Mouse (Mus musculus): ENCODE measurements around the gene Trak1. TPM values are rescaled to one million over a fixed set of nuclear protein-coding genes. Genes with fewer than 3 reads are reported as not detected.
A peak's percentile ranks its signal among the peaks of the same experiment; 100 is the strongest.

Gene Trak1
- polyA plus RNA-seq, 1 experiment from 2014 or later, result 11.6 TPM

DNA sequence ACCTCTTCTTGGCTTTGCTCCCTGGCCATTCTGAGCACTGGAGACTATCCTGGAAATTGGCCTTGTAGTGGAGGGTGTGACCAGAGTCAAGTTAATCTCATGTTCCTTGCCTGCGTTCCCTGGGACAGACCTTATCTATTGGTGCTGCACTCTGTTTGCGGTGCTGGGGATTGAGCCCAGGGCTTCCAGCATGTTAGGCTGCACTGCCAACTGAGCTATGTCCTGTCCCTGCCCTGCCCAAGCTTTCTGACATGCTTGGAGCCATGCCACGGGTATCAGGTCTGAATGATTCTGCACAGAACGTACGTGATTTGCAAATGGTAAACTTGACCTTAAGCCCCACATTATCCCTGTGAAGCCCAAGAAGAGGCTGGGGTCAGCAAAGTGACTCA is 77.6 kb downstream of the Trak1 start:
- Histone ChIP-seq H3K9ac (ENCODE audit: low read depth, low read length) (no peak overlapping the region), H3K27me3 (ENCODE audit: insufficient read depth, low read length) (no peaks in the 10 kb centered on the region), H3K9me3 (replicated peaks; ENCODE audit: low read length) (no peaks in the 10 kb centered on the region), H3K27ac (no peak overlapping the region), H3K4me3 (replicated peaks; ENCODE audit: low read depth, low read length) (no peak overlapping the region), H3K36me3 (ENCODE audit: insufficient read depth, low read length) (no peaks in the 10 kb centered on the region), H3K4me2 (ENCODE audit: low read length) (no peak overlapping the region), H3K4me1 (replicated peaks; ENCODE audit: insufficient read depth, low read length) (peaks cover 25% of the 10 kb centered on the region)
- DNase-seq (ENCODE audit: low spot score) (no peak), ATAC-seq (replicated peaks; ENCODE audit: low FRiP score, low read depth) (no peak)
- TF ChIP-seq CTCF (IDR thresholded peaks at IDR 0.05; ENCODE audit: low read depth), result no peak
- 86% methylated on average over 5 of the region's 5 CpGs for WGBS

DNA sequence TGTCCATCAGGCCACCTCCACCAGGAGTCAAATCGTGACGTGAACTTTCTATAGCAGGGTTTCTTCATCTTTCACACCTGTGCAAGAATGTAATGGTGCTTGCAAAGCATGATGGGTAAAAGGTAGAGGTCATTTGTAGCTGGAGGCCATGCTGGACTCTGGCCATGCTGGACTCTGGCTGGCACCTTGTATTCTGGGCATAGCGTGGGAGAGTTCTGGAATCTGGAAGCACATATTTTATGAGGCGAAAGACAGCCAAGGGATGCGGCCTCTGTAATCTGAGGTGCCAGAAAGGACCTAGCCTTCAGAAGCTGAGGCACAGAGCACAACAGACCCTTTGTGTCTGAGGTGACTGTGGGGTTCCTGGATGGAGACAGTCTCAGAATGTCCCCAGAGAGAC is 78.8 kb downstream of the Trak1 start:
- no peak for TF ChIP-seq CTCF (IDR thresholded peaks at IDR 0.05; ENCODE audit: low read depth)
- Histone ChIP-seq H3K27me3 (ENCODE audit: insufficient read depth, low read length) (no peaks in the 10 kb centered on the region), H3K9ac (ENCODE audit: low read depth, low read length) (no peak overlapping the region), H3K4me2 (ENCODE audit: low read length) (no peak overlapping the region), H3K4me3 (replicated peaks; ENCODE audit: low read depth, low read length) (no peak overlapping the region), H3K4me1 (replicated peaks; ENCODE audit: insufficient read depth, low read length) (peaks cover 21% of the 10 kb centered on the region), H3K9me3 (replicated peaks; ENCODE audit: low read length) (no peaks in the 10 kb centered on the region), H3K36me3 (ENCODE audit: insufficient read depth, low read length) (no peaks in the 10 kb centered on the region), H3K27ac (no peak overlapping the region; the same call in 1 of the 2 replicates)
- DNase-seq (ENCODE audit: low spot score) (no peak), ATAC-seq (replicated peaks; ENCODE audit: low FRiP score, low read depth) (no peak)
- WGBS, result 62% methylated on average over 5 of the region's 5 CpGs

DNA sequence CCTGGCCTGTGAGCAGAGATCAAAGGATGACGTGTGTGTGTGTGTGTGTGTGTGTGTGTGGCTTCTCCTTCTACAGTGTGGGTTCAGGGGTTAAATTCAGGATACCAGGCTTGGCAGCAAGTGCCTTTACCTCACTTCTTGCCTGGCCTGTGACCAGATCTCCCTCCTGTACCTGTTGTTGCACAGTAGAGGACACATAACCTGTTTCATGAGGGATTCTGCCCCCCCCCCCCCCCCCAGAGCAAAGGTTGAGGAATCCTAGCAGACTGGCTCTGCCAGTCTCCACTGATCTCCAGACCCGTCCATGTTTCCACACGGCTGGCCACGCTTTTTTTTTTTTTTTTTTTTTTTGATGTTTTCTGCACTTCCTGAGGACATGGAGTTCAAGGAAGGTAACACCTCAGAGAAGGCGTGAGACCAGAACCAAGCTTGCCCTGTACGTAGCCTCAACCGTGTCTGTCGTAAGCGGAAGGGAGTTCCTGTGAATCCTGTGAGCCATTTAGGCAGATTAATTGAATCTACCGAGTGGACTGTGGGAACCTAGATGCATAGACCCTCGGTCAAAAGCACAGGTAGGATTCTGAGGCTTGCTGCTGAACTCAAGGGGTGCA is 83.1 kb downstream of the Trak1 start:
- no peaks in the 10 kb centered on the region for H3K9me3 ChIP-seq (replicated peaks; ENCODE audit: low read length)
- H3K4me2 ChIP-seq (ENCODE audit: low read length), result 0 out of 2 replicates have a peak overlapping the region, but pooled peaks have one; percentile 6
- H3K27ac ChIP-seq, result peak overlapping the region; percentile 60; the same call in 1 of the 2 replicates
- no peak overlapping the region for H3K4me3 ChIP-seq (replicated peaks; ENCODE audit: low read depth, low read length)
- no peak for TF ChIP-seq CTCF (IDR thresholded peaks at IDR 0.05; ENCODE audit: low read depth)
- H3K36me3 ChIP-seq (ENCODE audit: insufficient read depth, low read length), result no peaks in the 10 kb centered on the region
- no peak for DNase-seq (ENCODE audit: low spot score)
- 43% methylated on average over 9 of the region's 11 CpGs for WGBS
- ATAC-seq (replicated peaks; ENCODE audit: low FRiP score, low read depth), result peak; percentile 66
- H3K27me3 ChIP-seq (ENCODE audit: insufficient read depth, low read length), result no peaks in the 10 kb centered on the region
- H3K4me1 ChIP-seq (replicated peaks; ENCODE audit: insufficient read depth, low read length), result 0 out of 2 replicates have a peak, but pooled peaks cover 5% of the 10 kb centered on the region
- 0 out of 2 replicates have a peak overlapping the region, but pooled peaks have one; percentile 15 for H3K9ac ChIP-seq (ENCODE audit: low read depth, low read length)

DNA sequence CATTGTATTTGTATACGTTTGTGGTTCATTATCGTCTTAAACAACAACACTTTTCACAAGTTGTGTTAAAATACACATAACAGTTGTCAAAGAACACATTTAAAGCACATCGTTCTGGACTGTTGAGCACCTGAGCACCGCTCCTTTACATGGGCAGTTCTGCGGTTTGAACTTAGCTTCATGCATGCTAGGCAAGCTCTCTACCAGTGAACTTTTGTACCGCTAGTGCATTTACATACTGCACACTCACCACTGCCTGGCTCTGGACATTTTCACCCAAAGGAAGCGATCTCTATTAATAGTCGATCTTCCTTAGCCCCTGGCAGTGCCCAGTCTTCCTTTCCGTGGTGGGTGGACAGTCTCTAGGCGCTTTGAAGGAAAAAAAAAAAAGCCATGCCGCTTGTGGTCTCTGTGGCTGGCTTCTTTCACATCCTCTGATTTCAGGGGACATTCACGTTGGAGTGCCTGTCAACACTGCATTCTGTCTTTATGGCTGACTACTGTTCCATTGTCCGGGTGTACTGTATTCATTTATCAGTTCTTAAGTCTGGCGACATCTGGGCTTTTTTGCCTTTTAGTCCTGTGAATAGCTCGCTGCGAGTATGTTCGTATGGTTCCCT is 84.5 kb downstream of the Trak1 start:
- H3K4me1 ChIP-seq (replicated peaks; ENCODE audit: insufficient read depth, low read length), result 0 out of 2 replicates have a peak, but pooled peaks cover 5% of the 10 kb centered on the region
- WGBS, result 69% methylated on average over 17 of the region's 17 CpGs
- H3K9me3 ChIP-seq (replicated peaks; ENCODE audit: low read length), result no peaks in the 10 kb centered on the region

DNA sequence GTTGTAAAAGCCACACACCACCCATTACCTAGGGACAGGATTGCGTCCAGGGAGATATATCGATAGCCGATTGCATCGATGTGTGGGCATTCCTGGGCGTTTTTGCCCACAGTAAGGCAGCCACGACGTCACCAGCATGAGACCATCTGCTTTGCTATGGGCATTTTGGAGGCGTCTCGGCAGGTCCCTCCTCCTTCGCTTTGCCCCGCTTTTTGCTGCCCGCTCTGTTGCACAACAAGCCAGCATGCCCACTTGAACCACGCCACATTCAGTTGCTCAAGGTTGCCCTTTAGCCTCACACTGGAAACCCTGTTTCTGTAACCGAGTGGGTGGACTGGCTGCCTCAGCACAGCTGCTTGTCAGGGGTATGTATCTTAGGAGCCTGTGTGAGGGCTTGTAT is 85.3 kb downstream of the Trak1 start:
- Histone ChIP-seq H3K4me1 (replicated peaks; ENCODE audit: insufficient read depth, low read length) (0 out of 2 replicates have a peak, but pooled peaks cover 5% of the 10 kb centered on the region), H3K9ac (ENCODE audit: low read depth, low read length) (no peak overlapping the region), H3K27ac (peak overlapping the region; percentile 62; the same call in 1 of the 2 replicates), H3K27me3 (ENCODE audit: insufficient read depth, low read length) (no peaks in the 10 kb centered on the region), H3K9me3 (replicated peaks; ENCODE audit: low read length) (no peaks in the 10 kb centered on the region), H3K4me3 (replicated peaks; ENCODE audit: low read depth, low read length) (no peak overlapping the region), H3K4me2 (ENCODE audit: low read length) (no peak overlapping the region), H3K36me3 (ENCODE audit: insufficient read depth, low read length) (no peaks in the 10 kb centered on the region)
- ATAC-seq (replicated peaks; ENCODE audit: low FRiP score, low read depth) (no peak), DNase-seq (ENCODE audit: low spot score) (no peak)
- 86% methylated on average over 14 of the region's 14 CpGs for WGBS
- TF ChIP-seq CTCF (IDR thresholded peaks at IDR 0.05; ENCODE audit: low read depth), result no peak

More for the DNA sequence above, 84.5 kb downstream of the Trak1 start:
- no peak for DNase-seq (ENCODE audit: low spot score)
- H3K36me3 ChIP-seq (ENCODE audit: insufficient read depth, low read length), result no peaks in the 10 kb centered on the region
- H3K27me3 ChIP-seq (ENCODE audit: insufficient read depth, low read length), result no peaks in the 10 kb centered on the region
- peak overlapping the region; percentile 60; the same call in 1 of the 2 replicates for H3K27ac ChIP-seq
- no peak overlapping the region for H3K9ac ChIP-seq (ENCODE audit: low read depth, low read length)
- no peak for ATAC-seq (replicated peaks; ENCODE audit: low FRiP score, low read depth)
- H3K4me2 ChIP-seq (ENCODE audit: low read length), result no peak overlapping the region
- TF ChIP-seq CTCF (IDR thresholded peaks at IDR 0.05; ENCODE audit: low read depth), result no peak
- H3K4me3 ChIP-seq (replicated peaks; ENCODE audit: low read depth, low read length), result no peak overlapping the region

DNA sequence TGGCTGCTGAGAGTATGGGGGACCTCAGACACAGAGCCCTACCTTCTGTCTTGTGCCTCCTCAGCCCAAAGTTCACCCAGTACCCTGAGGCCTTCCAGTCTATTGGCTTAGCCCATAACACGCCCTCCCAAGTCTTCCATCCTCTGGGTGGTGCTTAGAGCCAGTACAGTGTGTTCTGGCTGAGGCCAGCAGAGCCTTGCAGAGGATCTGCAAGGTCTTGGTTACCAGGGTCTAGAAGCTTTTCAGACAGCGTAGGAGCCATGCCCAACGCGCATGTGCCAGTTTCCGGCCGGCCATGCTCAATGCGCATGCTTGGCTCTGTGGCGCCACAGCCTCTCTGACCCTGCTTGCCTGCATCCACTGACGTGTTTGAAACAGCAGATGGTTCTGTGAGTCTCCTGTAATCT is 85.9 kb downstream of the Trak1 start:
- 87% methylated on average over 9 of the region's 9 CpGs for WGBS
- Histone ChIP-seq H3K9me3 (replicated peaks; ENCODE audit: low read length) (no peaks in the 10 kb centered on the region), H3K4me3 (replicated peaks; ENCODE audit: low read depth, low read length) (no peak overlapping the region), H3K36me3 (ENCODE audit: insufficient read depth, low read length) (no peaks in the 10 kb centered on the region), H3K9ac (ENCODE audit: low read depth, low read length) (no peak overlapping the region), H3K27ac (peak overlapping the region; percentile 62; the same call in 1 of the 2 replicates), H3K4me1 (replicated peaks; ENCODE audit: insufficient read depth, low read length) (peaks cover 10% of the 10 kb centered on the region; the same call in 1 of the 2 replicates), H3K27me3 (ENCODE audit: insufficient read depth, low read length) (no peaks in the 10 kb centered on the region), H3K4me2 (ENCODE audit: low read length) (no peak overlapping the region)
- ATAC-seq (replicated peaks; ENCODE audit: low FRiP score, low read depth) (peak; percentile 80), DNase-seq (ENCODE audit: low spot score) (no peak)
- no peak for TF ChIP-seq CTCF (IDR thresholded peaks at IDR 0.05; ENCODE audit: low read depth)
